Mouse (Mus musculus) hindbrain, embryonic 16.5 days (tissue): Measurements from ENCODE around the gene Ndufv2. TPM values are rescaled to one million over a fixed set of nuclear protein-coding genes. Genes with fewer than 3 reads are reported as not detected.
"Not testable (repeated sequence)": the region's sequence is repeated elsewhere in the genome, so short reads cannot be mapped to it uniquely, and the experiment has no call there.

Experiments
- ATAC-seq: fragments of 200-750 bp; cut with Nextera tagmentation; 2 replicates; pipeline ENCODE4 v1.8.0; 2017; ENCODE audit warnings: moderate TSS enrichment, moderate library complexity
- H3K27ac ChIP-seq: fragments of 300-500 bp; sonication (generic); 2 replicates; pipeline ENCODE4 v1.5.1; 2014; ENCODE audit warnings: low read depth, mild to moderate bottlenecking, control low read depth, low read length, moderate library complexity
- H3K27me3 ChIP-seq: fragments of 300-500 bp; sonication (generic); replicated peaks from 2 replicates; pipeline ENCODE4 v1.6.1; 2014; ENCODE audit warnings: low read length; ENCODE audit not compliant: control insufficient read depth, insufficient read depth
- H3K36me3 ChIP-seq: fragments of 300-500 bp; sonication (generic); 2 replicates; pipeline ENCODE4 v1.6.1; 2014; ENCODE audit warnings: mild to moderate bottlenecking, low read length, moderate library complexity, mixed read lengths; ENCODE audit not compliant: control insufficient read depth, insufficient read depth
- H3K4me1 ChIP-seq: fragments of 300-500 bp; sonication (generic); 2 replicates; pipeline ENCODE4 v1.6.1; 2014; ENCODE audit warnings: low read depth, low read length; ENCODE audit not compliant: control insufficient read depth, insufficient read depth
- H3K4me2 ChIP-seq: fragments of 300-500 bp; sonication (generic); 2 replicates; pipeline ENCODE4 v1.6.1; 2014; ENCODE audit warnings: mild to moderate bottlenecking, low read length, control low read depth, moderate library complexity
- H3K4me3 ChIP-seq: fragments of 300-500 bp; sonication (generic); 2 replicates; pipeline ENCODE4 v1.5.1; 2014; ENCODE audit warnings: mild to moderate bottlenecking, low read length, control low read depth, moderate library complexity
- H3K9ac ChIP-seq: fragments of 300-500 bp; sonication (generic); 2 replicates; pipeline ENCODE4 v1.6.1; 2014; ENCODE audit warnings: low read depth, mild to moderate bottlenecking, control low read depth, low read length, moderate library complexity
- H3K9me3 ChIP-seq: fragments of 300-500 bp; sonication (generic); 2 replicates; pipeline ENCODE4 v1.6.1; 2014; ENCODE audit warnings: mild to moderate bottlenecking, low read length, moderate library complexity; ENCODE audit not compliant: control insufficient read depth
- WGBS: fragments of 180-500 bp; shearing (Covaris S2); extraction: QIAGEN DNeasy Blood & Tissue Kit; methylation state at CpG from one replicate; pipeline ENCODE4 v1.1.7; 2014; 5-methylcytosine and 5-hydroxymethylcytosine counted together
- polyA plus RNA-seq: library from polyadenylated mRNA; unstranded; fragments of >200 nt; fragmentation: Nextera tagmentation; extraction: Ambion mirVana; gene quantifications from 2 replicates; pipeline ENCODE4 v1.2.1, GENCODE M21; 2015

Gene Ndufv2
- polyA plus RNA-seq, 1 experiment from 2014 or later, result 420 TPM

GRCm38 (mm10) chr17:66043679-66044078 is 57.7 kb downstream of the Ndufv2 start:
- not testable (repeated sequence) for H3K27me3 ChIP-seq, H3K4me2 ChIP-seq, H3K9me3 ChIP-seq, ATAC-seq, H3K4me3 ChIP-seq, H3K27ac ChIP-seq, H3K36me3 ChIP-seq, H3K4me1 ChIP-seq, H3K9ac ChIP-seq
- 91% methylated on average over 4 of the region's 4 CpGs for WGBS

GRCm38 (mm10) chr17:66041020-66041419 is 60.3 kb downstream of the Ndufv2 start:
- no peak overlapping the region for H3K27ac ChIP-seq
- 90% methylated on average over 5 of the region's 5 CpGs for WGBS

GRCm38 (mm10) chr17:66033239-66033638 is 68.1 kb downstream of the Ndufv2 start:
- Histone ChIP-seq H3K4me1 (no peaks in the 10 kb centered on the region), H3K4me2 (no peak overlapping the region), H3K36me3 (peaks cover 2% of the 10 kb centered on the region), H3K4me3 (no peak overlapping the region), H3K9me3 (no peaks in the 10 kb centered on the region), H3K27me3 (no peaks in the 10 kb centered on the region), H3K9ac (no peak overlapping the region), H3K27ac (no peak overlapping the region)
- no peak for ATAC-seq
- WGBS, result 96% methylated on average over 5 of the region's 5 CpGs

More at GRCm38 (mm10) chr17:66041020-66041419, 60.3 kb downstream of the Ndufv2 start:
- Histone ChIP-seq H3K36me3 (peaks cover 6% of the 10 kb centered on the region), H3K9me3 (no peaks in the 10 kb centered on the region), H3K4me1 (no peaks in the 10 kb centered on the region), H3K4me3 (no peak overlapping the region), H3K4me2 (no peak overlapping the region), H3K9ac (no peak overlapping the region), H3K27me3 (no peaks in the 10 kb centered on the region)
- ATAC-seq, result no peak

GRCm38 (mm10) chr17:66031991-66032390 is 69.4 kb downstream of the Ndufv2 start:
- 85% methylated on average over 5 of the region's 5 CpGs for WGBS
- ATAC-seq, result no peak

More at GRCm38 (mm10) chr17:66031991-66032390, 69.4 kb downstream of the Ndufv2 start:
- Histone ChIP-seq H3K4me1 (no peaks in the 10 kb centered on the region), H3K4me2 (no peak overlapping the region), H3K27ac (no peak overlapping the region), H3K9ac (no peak overlapping the region), H3K36me3 (peaks cover 4% of the 10 kb centered on the region), H3K4me3 (no peak overlapping the region), H3K9me3 (no peaks in the 10 kb centered on the region), H3K27me3 (no peaks in the 10 kb centered on the region)

Other genes with a start within 250 kb of the Ndufv2 start
- 52.1 and 58.3 TPM in 2 replicates for gene Ralbp1, start 215.8 kb downstream of the Ndufv2 start, polyA plus RNA-seq
- 48.2 and 52.5 TPM in 2 replicates for gene Twsg1, start 150.3 kb downstream of the Ndufv2 start, polyA plus RNA-seq
- gene Ankrd12, start 24.5 kb downstream of the Ndufv2 start, polyA plus RNA-seq, result 154 and 167 TPM in 2 replicates
- gene Washc1, start 10.0 kb upstream of the Ndufv2 start, polyA plus RNA-seq, result 46.5 and 49.2 TPM in 2 replicates
- gene Ddx11, start 22.0 kb upstream of the Ndufv2 start, polyA plus RNA-seq, result 4.8 and 7.2 TPM in 2 replicates